Mouse (Mus musculus): ENCODE data around the gene Sbk2.
A peak's percentile ranks its signal among the peaks of the same experiment; 100 is the strongest.

Gene Sbk2

DNA sequence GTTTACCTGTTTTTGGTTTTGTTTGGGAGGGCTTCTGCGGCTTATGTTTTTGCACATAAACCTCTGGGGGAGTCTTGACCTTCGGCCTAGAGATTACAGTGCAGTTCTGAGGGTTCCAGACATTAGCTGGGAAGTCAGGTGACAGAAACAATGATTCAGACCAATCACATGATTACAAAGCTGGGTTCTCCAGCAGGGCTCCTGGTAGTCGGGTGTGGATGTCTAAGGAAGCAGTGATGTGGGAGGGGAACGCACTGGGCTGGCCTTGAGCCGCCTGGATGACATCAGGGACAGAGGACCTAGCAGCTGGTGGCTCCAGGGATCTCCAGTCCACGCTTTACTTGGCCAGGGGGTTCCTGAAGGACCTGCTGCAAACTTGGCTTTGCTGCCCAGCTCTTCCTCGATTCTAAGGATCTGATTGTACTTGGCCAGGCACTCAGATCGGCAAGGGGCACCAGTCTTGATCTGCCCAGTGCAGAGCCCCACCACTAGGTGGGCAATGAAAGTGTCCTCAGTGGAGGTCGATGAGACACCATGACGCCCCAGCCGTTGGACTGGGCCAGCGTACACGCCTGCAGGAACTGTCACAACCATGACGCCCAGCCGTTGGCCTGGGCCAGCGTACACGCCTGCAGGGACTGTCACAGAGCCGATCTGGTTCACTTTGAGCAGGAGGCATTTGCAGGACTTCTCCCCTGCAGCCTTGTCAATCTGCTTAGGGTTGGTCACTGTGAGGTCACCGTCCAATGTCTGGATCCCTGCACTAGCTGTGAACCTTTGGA is 13.5 kb downstream of the Sbk2 start:
- DNase-seq: no peak

DNA sequence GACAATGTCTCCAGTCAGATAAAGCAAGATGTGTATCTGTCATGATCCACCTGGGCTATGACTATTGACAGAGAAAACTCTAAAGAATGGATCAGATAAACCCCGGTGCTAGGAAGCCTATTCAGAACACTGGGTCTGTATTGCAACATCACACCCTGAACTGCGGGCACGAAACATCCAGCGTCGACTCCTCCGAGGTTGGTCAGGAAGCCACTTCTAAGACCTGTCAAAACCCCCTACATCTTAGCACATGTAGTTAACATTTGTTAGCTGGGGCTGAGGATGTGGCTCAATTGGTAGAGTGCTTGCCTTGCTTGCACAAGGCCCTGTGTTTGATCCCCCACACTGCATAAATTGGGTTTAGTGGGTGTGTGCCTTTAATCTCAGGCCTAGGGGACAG is 15.8 kb downstream of the Sbk2 start:
- DNase-seq: no peak

DNA sequence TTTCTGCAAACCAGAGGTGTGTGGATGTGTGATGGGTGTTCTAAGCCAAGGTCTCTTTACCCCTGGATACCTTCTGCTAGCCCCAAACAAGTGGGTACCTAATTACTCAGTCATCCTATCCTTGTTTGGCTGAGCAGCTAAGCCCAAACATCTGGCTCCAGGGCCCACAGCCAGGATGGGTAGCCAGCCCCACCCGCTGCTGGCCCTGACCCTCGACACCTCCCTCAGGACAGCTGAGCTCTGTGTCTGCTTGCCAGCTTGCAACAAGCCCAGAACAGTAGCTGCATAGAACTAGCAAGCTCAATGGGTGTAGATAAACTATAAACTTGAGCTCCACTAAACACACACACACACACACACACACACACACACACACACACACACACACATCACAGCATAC is 16.4 kb downstream of the Sbk2 start:
- DNase-seq: peak; percentile 75

DNA sequence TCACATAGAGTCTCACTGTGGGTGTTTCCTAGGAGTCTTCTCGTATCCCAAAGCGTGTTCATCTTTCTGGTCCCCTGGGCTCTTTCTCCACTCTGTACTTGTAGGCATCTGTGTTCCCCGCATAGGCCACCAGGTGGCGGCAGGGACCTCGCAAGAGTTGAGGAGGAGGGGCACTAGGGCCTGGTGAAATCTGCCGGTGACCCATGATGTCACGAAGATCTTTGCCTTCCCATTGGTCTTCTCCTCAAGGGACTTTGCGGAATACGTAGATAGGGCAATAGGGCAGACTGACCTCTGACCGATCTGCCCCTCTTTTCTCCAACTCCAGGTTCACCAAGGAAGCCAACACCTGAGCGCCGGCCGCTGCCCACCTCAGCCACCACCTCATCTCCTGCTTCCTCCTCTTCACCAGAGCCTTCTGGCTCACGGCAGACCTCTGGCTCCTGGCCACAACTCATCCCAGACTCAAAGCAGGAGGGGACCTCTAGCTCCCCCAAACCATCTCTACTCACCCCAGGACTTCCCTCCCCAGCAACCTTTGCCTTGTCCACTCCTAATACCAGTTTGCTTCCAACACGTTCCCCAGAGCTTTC is 20.9 kb downstream of the Sbk2 start:
- peak; percentile 94 for DNase-seq

- DNase-seq: no peak
Observed at GRCm38 (mm10) chr7:4942673-4943072, 21.5 kb downstream of the Sbk2 start.

- peak; percentile 87 for DNase-seq
Observed at GRCm38 (mm10) chr7:4940068-4940479, 24.1 kb downstream of the Sbk2 start.

DNA sequence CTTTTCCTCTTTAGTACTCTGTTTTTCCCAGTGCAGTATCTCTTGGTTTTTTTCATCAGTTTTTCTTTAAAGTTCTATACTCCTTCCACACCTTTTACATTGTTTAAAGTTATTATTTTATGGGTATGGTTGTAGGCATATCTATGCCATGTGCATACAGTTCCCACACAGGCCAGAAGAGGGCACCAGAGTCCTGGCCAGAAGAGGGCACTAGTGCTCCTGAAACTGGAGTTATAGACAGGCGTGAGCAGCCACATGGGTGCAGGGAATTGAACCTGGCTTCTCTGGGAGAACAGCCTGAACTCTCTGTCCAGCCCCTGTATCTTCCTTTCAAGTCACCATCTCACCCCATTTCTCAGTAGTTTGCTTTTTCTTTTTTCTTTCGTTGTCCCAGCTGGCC is 25.8 kb downstream of the Sbk2 start:
- peak; percentile 86 for DNase-seq

- DNase-seq: no peak
Observed at GRCm38 (mm10) chr7:4937392-4937791, 26.8 kb downstream of the Sbk2 start.

DNA sequence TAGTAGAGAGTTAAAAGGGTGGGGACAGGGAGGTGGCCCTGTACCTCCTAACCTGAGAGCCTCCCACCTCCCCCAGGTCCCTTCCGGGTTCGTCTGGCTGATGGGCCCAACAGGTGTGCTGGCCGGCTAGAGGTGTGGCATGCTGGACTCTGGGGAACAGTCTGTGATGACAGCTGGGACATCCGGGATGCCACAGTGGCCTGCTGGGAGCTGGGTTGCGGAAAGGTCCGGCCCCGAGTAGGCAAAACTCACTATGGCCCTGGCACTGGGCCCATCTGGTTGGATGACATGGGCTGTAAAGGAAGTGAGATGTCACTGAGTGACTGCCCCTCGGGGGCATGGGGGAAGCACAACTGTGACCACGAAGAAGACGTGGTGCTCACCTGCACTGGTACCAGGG is 27.4 kb downstream of the Sbk2 start:
- DNase-seq: no peak

DNA sequence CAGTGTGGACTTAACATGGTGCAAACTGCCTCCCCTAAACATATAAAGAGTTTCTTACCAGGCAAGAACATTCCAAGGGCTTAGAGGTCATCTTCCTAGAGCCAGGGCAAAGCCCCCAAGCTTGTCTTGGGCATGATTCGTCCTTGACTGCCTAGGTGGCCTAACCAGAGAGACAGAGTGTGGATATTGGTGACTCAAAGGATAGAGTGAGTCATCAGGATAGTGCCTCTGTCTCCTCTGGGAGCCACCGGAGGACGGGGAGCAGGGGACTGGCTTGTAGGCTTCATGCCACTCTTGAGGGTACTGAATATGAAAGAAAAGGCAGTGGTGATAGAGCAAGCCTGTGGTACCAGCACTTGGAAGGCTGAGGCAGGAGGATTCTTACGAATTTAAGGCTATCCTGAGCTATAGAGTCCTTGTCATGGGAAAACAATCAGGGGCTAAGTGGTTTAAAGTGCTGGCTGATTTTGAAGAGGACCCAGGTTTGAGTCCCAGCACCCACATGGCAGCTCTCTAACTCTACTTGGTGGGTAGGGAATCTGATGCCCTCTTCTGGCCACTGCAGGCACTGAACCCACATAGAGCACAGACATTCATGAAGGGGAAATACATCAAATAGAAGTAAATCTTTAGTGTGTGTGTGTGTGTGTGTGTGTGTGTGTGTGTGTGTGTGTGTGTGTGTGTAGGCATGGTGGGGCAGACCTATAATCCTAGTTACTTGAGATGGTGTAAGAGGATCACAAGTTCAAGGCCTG is 29.9 kb downstream of the Sbk2 start:
- no peak for DNase-seq

GRCm38 (mm10) chr7:4933103-4933502 is 31.1 kb downstream of the Sbk2 start:
- no peak for DNase-seq

DNA sequence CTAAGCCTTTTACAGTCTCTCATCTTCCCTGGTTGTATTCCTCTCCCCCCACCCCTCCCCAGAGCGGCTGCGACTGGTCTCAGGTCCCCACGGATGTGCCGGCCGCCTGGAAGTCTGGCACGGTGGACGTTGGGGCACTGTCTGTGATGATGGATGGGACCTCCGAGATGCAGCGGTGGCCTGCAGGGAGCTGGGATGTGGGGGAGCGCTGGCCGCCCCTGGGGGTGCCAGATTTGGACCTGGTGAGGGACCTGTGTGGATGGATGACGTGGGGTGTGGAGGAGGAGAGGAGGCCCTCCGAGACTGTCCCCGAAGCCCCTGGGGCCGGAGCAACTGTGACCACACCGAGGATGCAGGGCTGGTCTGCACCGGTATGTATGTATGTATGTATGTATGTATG is 35.9 kb downstream of the Sbk2 start:
- no peak for DNase-seq

- DNase-seq: peak; percentile 69
Observed at GRCm38 (mm10) chr7:4927711-4928110, 36.5 kb downstream of the Sbk2 start.

DNA sequence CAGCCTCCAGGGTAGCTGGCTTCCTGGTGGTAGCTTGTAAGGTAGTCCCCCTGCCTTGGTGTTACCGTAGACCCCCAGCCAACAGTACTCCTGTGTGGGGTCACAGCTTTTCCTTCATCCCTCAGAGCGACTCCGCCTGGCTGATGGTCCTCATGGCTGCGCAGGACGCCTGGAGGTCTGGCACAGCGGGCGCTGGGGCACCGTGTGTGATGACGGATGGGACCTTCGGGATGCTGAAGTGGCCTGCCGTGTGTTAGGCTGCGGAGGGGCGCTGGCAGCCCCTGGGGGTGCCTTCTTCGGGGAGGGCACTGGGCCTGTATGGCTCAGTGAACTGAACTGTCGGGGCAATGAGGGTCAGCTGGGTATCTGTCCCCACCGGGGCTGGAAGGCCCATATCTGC is 37.4 kb downstream of the Sbk2 start:
- DNase-seq: no peak

DNA sequence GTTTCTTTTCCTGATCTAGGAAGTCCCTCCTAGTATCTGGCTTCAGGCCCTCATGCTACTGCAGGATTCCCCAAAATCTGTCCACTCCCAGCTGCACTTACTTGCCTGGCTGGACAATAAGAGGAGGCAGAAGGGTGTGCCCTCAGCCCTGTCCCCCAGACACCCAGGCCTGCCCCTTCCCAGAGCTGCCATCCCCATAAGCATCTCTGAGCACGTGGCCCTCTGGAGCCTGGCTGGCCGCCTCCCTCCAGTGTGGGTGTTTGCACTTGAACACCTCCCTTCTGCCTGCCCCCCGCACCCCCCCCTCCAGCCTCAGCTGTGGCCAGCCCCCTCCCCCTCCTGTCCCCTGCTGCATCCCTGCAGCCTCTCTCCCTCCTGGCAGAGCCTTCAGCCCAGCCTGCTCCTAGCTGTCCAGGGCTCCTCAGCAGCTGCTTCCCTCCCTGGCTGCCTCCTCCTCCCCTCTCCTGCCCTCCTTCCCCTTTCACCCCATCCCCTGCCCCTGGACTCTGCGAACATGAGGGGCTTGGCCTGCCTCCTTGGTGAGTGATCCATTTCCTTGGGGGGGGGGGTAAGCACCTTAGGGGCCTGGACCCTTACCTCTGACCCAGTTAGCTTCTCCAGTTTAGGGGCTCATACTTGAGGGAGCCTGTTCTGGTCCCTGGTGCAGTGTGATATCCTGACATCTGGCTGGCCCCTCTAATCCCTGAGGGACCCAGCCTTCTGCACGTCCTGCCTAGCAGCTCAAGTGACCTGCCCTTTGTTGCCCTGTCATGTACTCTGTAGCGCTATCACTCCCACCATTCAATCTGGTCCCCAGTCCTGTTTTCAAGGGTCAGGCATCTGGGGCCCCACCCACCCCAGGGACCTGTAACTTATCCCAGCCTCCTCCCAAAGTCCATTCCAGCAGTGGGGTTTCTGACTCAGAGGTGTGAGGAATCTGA is 38.5 kb downstream of the Sbk2 start, which contains the start of gene Ssc5d:
Gene Ssc5d (plus strand): TSS at position 345 of the 941 bp plus-strand sequence.
- peak; percentile 82 for DNase-seq

- peak; percentile 82 for DNase-seq
Observed at GRCm38 (mm10) chr7:4924891-4925301, 39.3 kb downstream of the Sbk2 start.

GRCm38 (mm10) chr7:4924483-4924882 is 39.7 kb downstream of the Sbk2 start:
- DNase-seq: peak; percentile 29

DNA sequence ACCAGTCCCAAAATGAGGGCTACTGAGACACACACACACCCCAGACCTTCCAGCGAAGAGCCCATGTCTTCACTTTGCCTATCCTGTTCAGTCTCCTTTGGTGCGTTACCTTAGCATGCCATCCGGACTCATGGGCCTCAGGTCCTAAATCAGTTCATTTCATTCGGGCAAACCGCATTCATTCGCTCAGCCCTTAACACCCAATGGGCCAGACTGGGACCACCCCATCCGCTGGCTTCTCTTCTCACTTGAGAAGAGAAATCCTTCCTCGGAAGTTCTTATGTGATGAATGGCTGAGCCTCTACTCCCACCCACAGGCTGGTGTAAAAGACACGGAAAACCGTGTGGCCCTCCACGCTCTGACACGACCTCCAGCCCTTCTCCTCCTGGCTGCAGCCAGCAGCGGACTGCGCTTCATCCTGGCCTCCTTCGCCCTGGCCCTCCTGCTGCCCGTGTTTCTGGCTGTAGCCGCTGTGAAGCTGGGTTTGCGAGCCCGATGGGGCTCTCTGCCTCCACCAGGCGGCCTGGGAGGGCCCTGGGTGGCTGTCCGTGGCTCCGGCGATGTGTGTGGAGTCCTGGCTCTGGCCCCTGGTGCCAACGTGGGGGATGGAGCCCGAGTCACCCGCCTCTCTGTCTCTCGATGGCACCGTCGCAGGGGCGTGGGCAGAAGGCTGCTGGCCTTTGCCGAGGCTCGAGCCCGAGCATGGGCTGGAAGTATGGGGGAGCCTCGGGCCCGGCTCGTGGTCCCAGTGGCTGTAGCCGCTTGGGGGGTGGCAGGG is 40.4 kb downstream of the Sbk2 start:
- DNase-seq: peak; percentile 77

- peak; percentile 45 for DNase-seq
Observed at GRCm38 (mm10) chr7:4922931-4923565, 41.2 kb downstream of the Sbk2 start.

- peak; percentile 86 for DNase-seq
Observed at GRCm38 (mm10) chr7:4922508-4922907, 41.7 kb downstream of the Sbk2 start.

GRCm38 (mm10) chr7:4921824-4922482 is 42.3 kb downstream of the Sbk2 start, which contains the start of gene Nat14:
Nat14 (plus strand) TSS chr7:4922028.
- no peak for DNase-seq

All from lung, postnatal 10 days (tissue).